Mouse (Mus musculus): ENCODE data around the gene Csde1.
A peak's percentile ranks its signal among the peaks of the same experiment; 100 is the strongest.

Gene Csde1

GRCm38 (mm10) chr3:103020249-103020942 is at the start of gene Csde1:
Gene Csde1 (plus strand): TSS chr3:103020426.
- peak; percentile 100 for DNase-seq (ENCODE audit: extremely low read depth, low read depth)

- no peak for DNase-seq (ENCODE audit: extremely low read depth, low read depth)
These were observed 49.7 kb upstream of the Csde1 start for GRCm38 (mm10) chr3:102970508-102970907.

GRCm38 (mm10) chr3:102976906-102977305 is 43.3 kb upstream of the Csde1 start:
- no peak for DNase-seq (ENCODE audit: extremely low read depth, low read depth)

- no peak for DNase-seq (ENCODE audit: extremely low read depth, low read depth)
These were observed 40.5 kb upstream of the Csde1 start for GRCm38 (mm10) chr3:102979550-102980348.

GRCm38 (mm10) chr3:102980349-102980736 is 39.9 kb upstream of the Csde1 start:
- DNase-seq (ENCODE audit: extremely low read depth, low read depth), result no peak

- DNase-seq (ENCODE audit: extremely low read depth, low read depth), result no peak
These were observed 29.2 kb upstream of the Csde1 start for GRCm38 (mm10) chr3:102991041-102991440.

- no peak for DNase-seq (ENCODE audit: extremely low read depth, low read depth)
These were observed 27.3 kb upstream of the Csde1 start for GRCm38 (mm10) chr3:102992936-102993335.

GRCm38 (mm10) chr3:102995233-102995604 is 25.0 kb upstream of the Csde1 start:
- no peak for DNase-seq (ENCODE audit: extremely low read depth, low read depth)

- DNase-seq (ENCODE audit: extremely low read depth, low read depth), result peak; percentile 92
These were observed 24.5 kb upstream of the Csde1 start, which contains the start of gene Sike1 for GRCm38 (mm10) chr3:102995605-102996321. Gene Sike1 (plus strand): TSS chr3:102995708.

- DNase-seq (ENCODE audit: extremely low read depth, low read depth), result no peak
These were observed 23.2 kb upstream of the Csde1 start for GRCm38 (mm10) chr3:102997036-102997435.

- DNase-seq (ENCODE audit: extremely low read depth, low read depth), result no peak
These were observed 22.6 kb upstream of the Csde1 start for GRCm38 (mm10) chr3:102997591-102997990.

GRCm38 (mm10) chr3:103001595-103001994 is 18.6 kb upstream of the Csde1 start:
- no peak for DNase-seq (ENCODE audit: extremely low read depth, low read depth)

- peak; percentile 72 for DNase-seq (ENCODE audit: extremely low read depth, low read depth)
These were observed 2.9 kb upstream of the Csde1 start for GRCm38 (mm10) chr3:103017350-103017749.

- no peak for DNase-seq (ENCODE audit: extremely low read depth, low read depth)
These were observed 764 bp upstream of the Csde1 start for GRCm38 (mm10) chr3:103019462-103019861.

- peak; percentile 96 for DNase-seq (ENCODE audit: extremely low read depth, low read depth)
These were observed 865 bp downstream of the Csde1 start for GRCm38 (mm10) chr3:103020943-103021638.

GRCm38 (mm10) chr3:103026174-103026573 is 5.9 kb downstream of the Csde1 start:
- DNase-seq (ENCODE audit: extremely low read depth, low read depth), result peak; percentile 52

- no peak for DNase-seq (ENCODE audit: extremely low read depth, low read depth)
These were observed 20.1 kb downstream of the Csde1 start for GRCm38 (mm10) chr3:103040285-103040684.

GRCm38 (mm10) chr3:103040861-103041379 is 20.7 kb downstream of the Csde1 start:
- DNase-seq (ENCODE audit: extremely low read depth, low read depth), result peak; percentile 59

- DNase-seq (ENCODE audit: extremely low read depth, low read depth), result no peak
These were observed 35.9 kb downstream of the Csde1 start for GRCm38 (mm10) chr3:103056016-103056595.

- DNase-seq (ENCODE audit: extremely low read depth, low read depth), result no peak
These were observed 37.5 kb downstream of the Csde1 start for GRCm38 (mm10) chr3:103057752-103058151.

Data from MEL-GATA-1-ER (cell line).